Mouse (Mus musculus): ENCODE data around the gene Slco3a1. TPM values are rescaled to one million over a fixed set of nuclear protein-coding genes. Genes with fewer than 3 reads are reported as not detected.

Slco3a1 gene
- total RNA-seq, 1 experiment: 9.0 TPM

- Histone ChIP-seq H3K27ac (ENCODE audit: insufficient read depth, low read depth, low read length, poor library complexity, severe bottlenecking) (no peak overlapping the region), H3K4me1 (ENCODE audit: control insufficient read depth in 2 of 2, insufficient read depth in 2 of 2, low read length in 2 of 2, poor library complexity in 1 of 2) (no peaks in the 10 kb centered on the region), H3K36me3 (ENCODE audit: control insufficient read depth, insufficient read depth, low read length, poor library complexity, severe bottlenecking) (no peaks in the 10 kb centered on the region), H3K9me3 (ENCODE audit: control insufficient read depth, insufficient read depth, low read depth, low read length) (no peaks in the 10 kb centered on the region), H3K4me3 (ENCODE audit: insufficient read depth in 1 of 2, low read depth in 1 of 2, low read length in 2 of 2, poor library complexity in 1 of 2, severe bottlenecking in 1 of 2) (no peak overlapping the region), H3K9ac (ENCODE audit: insufficient read depth, low read depth, low read length, poor library complexity, severe bottlenecking) (no peak overlapping the region)
- no peak for DNase-seq (ENCODE audit: low read depth, low spot score)
- no peak for TF ChIP-seq MAFK (IDR thresholded peaks at IDR 0.05; ENCODE audit: insufficient read depth, low read depth, low read length)
- in situ Hi-C loops (cut with MboI; ENCODE audit: low sequenced_read_pairs in 2 of 2, unreplicated experiment in 2 of 2): no loop called here
Observed at GRCm38 (mm10) chr7:74449802-74450201, 104.8 kb downstream of the Slco3a1 start.

- TF ChIP-seq ZC3H11A (IDR thresholded peaks at IDR 0.05; ENCODE audit: borderline replicate concordance, low read depth, low read length) (no peak), HCFC1 (IDR thresholded peaks at IDR 0.05; ENCODE audit: borderline replicate concordance, insufficient read depth, low read length) (no peak), MAFK (IDR thresholded peaks at IDR 0.05; ENCODE audit: insufficient read depth, low read depth, low read length) (no peak), ZNF384 (IDR thresholded peaks at IDR 0.05; ENCODE audit: low read depth, low read length) (no peak)
- Histone ChIP-seq H3K4me1 (ENCODE audit: control insufficient read depth in 2 of 2, insufficient read depth in 2 of 2, low read length in 2 of 2, poor library complexity in 1 of 2) (no peaks in the 10 kb centered on the region), H3K9me3 (ENCODE audit: control insufficient read depth, insufficient read depth, low read depth, low read length) (no peaks in the 10 kb centered on the region), H3K36me3 (ENCODE audit: control insufficient read depth, insufficient read depth, low read length, poor library complexity, severe bottlenecking) (no peaks in the 10 kb centered on the region), H3K27ac (ENCODE audit: insufficient read depth, low read depth, low read length, poor library complexity, severe bottlenecking) (no peak overlapping the region), H3K9ac (ENCODE audit: insufficient read depth, low read depth, low read length, poor library complexity, severe bottlenecking) (no peak overlapping the region), H3K4me3 (ENCODE audit: insufficient read depth in 1 of 2, low read depth in 1 of 2, low read length in 2 of 2, poor library complexity in 1 of 2, severe bottlenecking in 1 of 2) (no peak overlapping the region)
- DNase-seq (ENCODE audit: low read depth, low spot score): no peak
- in situ Hi-C loops (cut with MboI; ENCODE audit: low sequenced_read_pairs in 2 of 2, unreplicated experiment in 2 of 2): no loop called here
Observed at GRCm38 (mm10) chr7:74447781-74448180, 106.8 kb downstream of the Slco3a1 start.

DNA sequence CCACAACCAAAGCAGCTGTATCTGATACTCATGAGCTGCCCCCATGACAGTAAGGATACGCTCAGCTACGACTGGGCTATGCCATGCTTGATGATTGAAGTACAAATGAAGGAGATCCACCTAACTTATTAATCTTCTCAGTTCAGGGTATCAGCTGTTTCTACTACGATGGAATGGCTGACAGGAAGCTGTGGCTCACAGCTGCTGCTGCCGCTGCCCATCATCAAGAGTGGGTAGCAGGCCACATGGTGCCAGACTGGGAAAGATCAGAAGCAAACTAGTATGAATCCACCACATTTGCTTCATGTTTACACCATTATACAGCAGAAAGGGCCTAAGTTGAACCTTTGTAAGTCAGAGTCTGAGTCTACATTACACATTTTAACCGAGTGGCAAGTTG is 109.4 kb downstream of the Slco3a1 start:
- H3K36me3 ChIP-seq (ENCODE audit: control insufficient read depth, insufficient read depth, low read length, poor library complexity, severe bottlenecking): no peaks in the 10 kb centered on the region
- DNase-seq (ENCODE audit: low read depth, low spot score): no peak
- in situ Hi-C loops (cut with MboI; ENCODE audit: low sequenced_read_pairs in 2 of 2, unreplicated experiment in 2 of 2): no loop called here
- no peak overlapping the region for H3K4me3 ChIP-seq (ENCODE audit: insufficient read depth in 1 of 2, low read depth in 1 of 2, low read length in 2 of 2, poor library complexity in 1 of 2, severe bottlenecking in 1 of 2)
- no peak overlapping the region for H3K27ac ChIP-seq (ENCODE audit: insufficient read depth, low read depth, low read length, poor library complexity, severe bottlenecking)
- TF ChIP-seq ZNF384 (IDR thresholded peaks at IDR 0.05; ENCODE audit: low read depth, low read length) (no peak), CHD2 (IDR thresholded peaks at IDR 0.05; ENCODE audit: low read depth, low read length) (no peak), HCFC1 (IDR thresholded peaks at IDR 0.05; ENCODE audit: borderline replicate concordance, insufficient read depth, low read length) (no peak), ZC3H11A (IDR thresholded peaks at IDR 0.05; ENCODE audit: borderline replicate concordance, low read depth, low read length) (no peak)
- no peaks in the 10 kb centered on the region for H3K4me1 ChIP-seq (ENCODE audit: control insufficient read depth in 2 of 2, insufficient read depth in 2 of 2, low read length in 2 of 2, poor library complexity in 1 of 2)
- H3K9ac ChIP-seq (ENCODE audit: insufficient read depth, low read depth, low read length, poor library complexity, severe bottlenecking): no peak overlapping the region
- H3K9me3 ChIP-seq (ENCODE audit: control insufficient read depth, insufficient read depth, low read depth, low read length): no peaks in the 10 kb centered on the region

- Histone ChIP-seq H3K4me3 (ENCODE audit: insufficient read depth in 1 of 2, low read depth in 1 of 2, low read length in 2 of 2, poor library complexity in 1 of 2, severe bottlenecking in 1 of 2) (no peak overlapping the region), H3K9me3 (ENCODE audit: control insufficient read depth, insufficient read depth, low read depth, low read length) (no peaks in the 10 kb centered on the region), H3K27ac (ENCODE audit: insufficient read depth, low read depth, low read length, poor library complexity, severe bottlenecking) (no peak overlapping the region), H3K36me3 (ENCODE audit: control insufficient read depth, insufficient read depth, low read length, poor library complexity, severe bottlenecking) (no peaks in the 10 kb centered on the region), H3K9ac (ENCODE audit: insufficient read depth, low read depth, low read length, poor library complexity, severe bottlenecking) (no peak overlapping the region), H3K4me1 (ENCODE audit: control insufficient read depth in 2 of 2, insufficient read depth in 2 of 2, low read length in 2 of 2, poor library complexity in 1 of 2) (no peaks in the 10 kb centered on the region)
- in situ Hi-C loops (cut with MboI; ENCODE audit: low sequenced_read_pairs in 2 of 2, unreplicated experiment in 2 of 2): no loop called here
- TF ChIP-seq ZC3H11A (IDR thresholded peaks at IDR 0.05; ENCODE audit: borderline replicate concordance, low read depth, low read length): no peak
- TF ChIP-seq MAFK (IDR thresholded peaks at IDR 0.05; ENCODE audit: insufficient read depth, low read depth, low read length): no peak
- no peak for TF ChIP-seq ZNF384 (IDR thresholded peaks at IDR 0.05; ENCODE audit: low read depth, low read length)
- TF ChIP-seq HCFC1 (IDR thresholded peaks at IDR 0.05; ENCODE audit: borderline replicate concordance, insufficient read depth, low read length): no peak
- no peak for TF ChIP-seq CHD2 (IDR thresholded peaks at IDR 0.05; ENCODE audit: low read depth, low read length)
- DNase-seq (ENCODE audit: low read depth, low spot score): no peak
Observed at GRCm38 (mm10) chr7:74442380-74442779, 112.2 kb downstream of the Slco3a1 start.

- no peaks in the 10 kb centered on the region for H3K36me3 ChIP-seq (ENCODE audit: control insufficient read depth, insufficient read depth, low read length, poor library complexity, severe bottlenecking)
- TF ChIP-seq HCFC1 (IDR thresholded peaks at IDR 0.05; ENCODE audit: borderline replicate concordance, insufficient read depth, low read length) (no peak), ZNF384 (IDR thresholded peaks at IDR 0.05; ENCODE audit: low read depth, low read length) (no peak), ZC3H11A (IDR thresholded peaks at IDR 0.05; ENCODE audit: borderline replicate concordance, low read depth, low read length) (no peak), CHD2 (IDR thresholded peaks at IDR 0.05; ENCODE audit: low read depth, low read length) (no peak), MAFK (IDR thresholded peaks at IDR 0.05; ENCODE audit: insufficient read depth, low read depth, low read length) (no peak)
- no peak overlapping the region for H3K27ac ChIP-seq (ENCODE audit: insufficient read depth, low read depth, low read length, poor library complexity, severe bottlenecking)
- H3K4me3 ChIP-seq (ENCODE audit: insufficient read depth in 1 of 2, low read depth in 1 of 2, low read length in 2 of 2, poor library complexity in 1 of 2, severe bottlenecking in 1 of 2): no peak overlapping the region
- no peaks in the 10 kb centered on the region for H3K4me1 ChIP-seq (ENCODE audit: control insufficient read depth in 2 of 2, insufficient read depth in 2 of 2, low read length in 2 of 2, poor library complexity in 1 of 2)
- no peaks in the 10 kb centered on the region for H3K9me3 ChIP-seq (ENCODE audit: control insufficient read depth, insufficient read depth, low read depth, low read length)
- in situ Hi-C loops (cut with MboI; ENCODE audit: low sequenced_read_pairs in 2 of 2, unreplicated experiment in 2 of 2): no loop called here
- no peak overlapping the region for H3K9ac ChIP-seq (ENCODE audit: insufficient read depth, low read depth, low read length, poor library complexity, severe bottlenecking)
- no peak for DNase-seq (ENCODE audit: low read depth, low spot score)
Observed at GRCm38 (mm10) chr7:74437534-74437933, 117.0 kb downstream of the Slco3a1 start.
